Mouse (Mus musculus) testis, adult 2 months (tissue): ENCODE measurements at regions not wholly inside any gene's neighbourhood (a gene's known extent, or its start where the extent isn't known, plus 50 kb on each side); places are given as distances from the start of the nearest gene placed in this dataset.

Source experiments
- H3K27ac ChIP-seq: fragments of 200-500 bp; 2 replicates; pipeline ENCODE4 v1.5.1; 2012; ENCODE audit warnings: low read depth, low read length; ENCODE audit not compliant: control insufficient read depth, insufficient read depth
- H3K27me3 ChIP-seq: fragments of 200-500 bp; 2 replicates; pipeline ENCODE4 v1.6.1; 2012; ENCODE audit warnings: mild to moderate bottlenecking, low read length, moderate library complexity; ENCODE audit not compliant: control insufficient read depth, insufficient read depth
- H3K36me3 ChIP-seq: fragments of 200-500 bp; 2 replicates; pipeline ENCODE4 v1.6.1; 2012; ENCODE audit warnings: mild to moderate bottlenecking, low read length; ENCODE audit not compliant: control insufficient read depth, insufficient read depth
- H3K4me1 ChIP-seq: fragments of 200-500 bp; 2 replicates; pipeline ENCODE4 v1.6.1; 2012; ENCODE audit warnings: low read length; ENCODE audit not compliant: control insufficient read depth, insufficient read depth
- H3K4me3 ChIP-seq: fragments of 200-500 bp; 2 replicates; pipeline ENCODE4 v1.5.1; 2012; ENCODE audit warnings: low read depth, mild to moderate bottlenecking, low read length, moderate library complexity, mixed read lengths; ENCODE audit not compliant: control insufficient read depth
- CTCF ChIP-seq: fragments of 200-500 bp; IDR thresholded peaks from 2 replicates; pipeline ENCODE4 v1.5.1; 2012; ENCODE audit warnings: low read depth, mild to moderate bottlenecking, inconsistent platforms, low read length, moderate library complexity; ENCODE audit not compliant: control insufficient read depth, insufficient read depth, insufficient replicate concordance
- POLR2A ChIP-seq: fragments of 200-500 bp; IDR thresholded peaks from 2 replicates; pipeline ENCODE4 v1.6.1; 2012; ENCODE audit warnings: low read depth, mild to moderate bottlenecking, inconsistent platforms, low read length, moderate library complexity; ENCODE audit not compliant: control insufficient read depth

- TF ChIP-seq POLR2A (no peak), CTCF (no peak)
- Histone ChIP-seq H3K4me1 (no peaks in the 10 kb centered on the region), H3K27me3 (no peaks in the 10 kb centered on the region), H3K27ac (no peak overlapping the region), H3K4me3 (no peak overlapping the region), H3K36me3 (no peaks in the 10 kb centered on the region)
These were observed 86.9 kb upstream of the Plpp4 start for GRCm38 (mm10) chr7:129169971-129170370.

- TF ChIP-seq POLR2A: no peak
- TF ChIP-seq CTCF: no peak
- no peaks in the 10 kb centered on the region for H3K36me3 ChIP-seq
- no peak overlapping the region for H3K4me3 ChIP-seq
- no peaks in the 10 kb centered on the region for H3K27me3 ChIP-seq
- H3K27ac ChIP-seq: no peak overlapping the region
- no peaks in the 10 kb centered on the region for H3K4me1 ChIP-seq
These were observed 65.9 kb upstream of the Plpp4 start for GRCm38 (mm10) chr7:129190933-129191332.

GRCm38 (mm10) chr7:129207029-129207428 lies 49.8 kb upstream of the Plpp4 start:
- Histone ChIP-seq H3K4me1 (no peaks in the 10 kb centered on the region), H3K4me3 (no peak overlapping the region), H3K36me3 (no peaks in the 10 kb centered on the region), H3K27ac (no peak overlapping the region), H3K27me3 (no peaks in the 10 kb centered on the region)
- no peak for TF ChIP-seq CTCF
- TF ChIP-seq POLR2A: no peak
